Mouse (Mus musculus): ENCODE results near the gene Tmem54. TPM values are rescaled to one million over a fixed set of nuclear protein-coding genes. Genes with fewer than 3 reads are reported as not detected.

Tmem54 gene
- polyA plus RNA-seq, 1 experiment: 829 TPM

GRCm38 (mm10) chr4:129144401-129145367, 39.3 kb downstream of the Tmem54 start:
- WGBS: 73% methylated on average over 16 of the region's 16 CpGs
- no peak for DNase-seq (ENCODE audit: low read depth, low spot score)

GRCm38 (mm10) chr4:129145411-129145810, 40.1 kb downstream of the Tmem54 start:
- no peak for DNase-seq (ENCODE audit: low read depth, low spot score)
- 52% methylated on average over 4 of the region's 4 CpGs for WGBS

- 56% methylated on average over 4 of the region's 4 CpGs for WGBS
- DNase-seq (ENCODE audit: low read depth, low spot score): no peak
Measured at GRCm38 (mm10) chr4:129145943-129146342, 40.6 kb downstream of the Tmem54 start.

- DNase-seq (ENCODE audit: low read depth, low spot score): no peak
Measured at GRCm38 (mm10) chr4:129146392-129146791, 41.0 kb downstream of the Tmem54 start.

GRCm38 (mm10) chr4:129147552-129148103, 42.3 kb downstream of the Tmem54 start:
- no peak for DNase-seq (ENCODE audit: low read depth, low spot score)
- WGBS: 87% methylated on average over 13 of the region's 13 CpGs

More at GRCm38 (mm10) chr4:129146392-129146791, 41.0 kb downstream of the Tmem54 start:
- WGBS: 31% methylated on average over 2 of the region's 2 CpGs

- no peak for DNase-seq (ENCODE audit: low read depth, low spot score)
- WGBS: 73% methylated on average over 1 of the region's 1 CpGs
Measured at GRCm38 (mm10) chr4:129149321-129149720, 44.0 kb downstream of the Tmem54 start.

- peak; percentile 55 for DNase-seq (ENCODE audit: low read depth, low spot score)
- 33% methylated on average over 4 of the region's 4 CpGs for whole genome bisulfite sequencing
Measured at GRCm38 (mm10) chr4:129151276-129151811, 46.0 kb downstream of the Tmem54 start.

- DNase-seq (ENCODE audit: low read depth, low spot score): peak; percentile 44
- WGBS: 12% methylated on average over 5 of the region's 5 CpGs
Measured at GRCm38 (mm10) chr4:129157541-129157940, 52.2 kb downstream of the Tmem54 start.

GRCm38 (mm10) chr4:129158549-129158948, 53.2 kb downstream of the Tmem54 start:
- 14% methylated on average over 3 of the region's 3 CpGs for WGBS
- no peak for DNase-seq (ENCODE audit: low read depth, low spot score)

GRCm38 (mm10) chr4:129161076-129161475, 55.7 kb downstream of the Tmem54 start:
- DNase-seq (ENCODE audit: low read depth, low spot score): no peak
- WGBS: 82% methylated on average over 1 of the region's 1 CpGs

Other genes with a start within 250 kb of the Tmem54 start
- 2.9 and 3.1 TPM in 2 replicates for gene Trim62, start 222.0 kb upstream of the Tmem54 start, polyA plus RNA-seq (2012; rRNA removed)
- 2.8 and 3.4 TPM in 2 replicates for gene Azin2, start 143.1 kb upstream of the Tmem54 start, polyA plus RNA-seq (2012; rRNA removed)
- 141 and 161 TPM in 2 replicates for gene Ak2, start 113.6 kb upstream of the Tmem54 start, polyA plus RNA-seq (2012; rRNA removed)
- gene Rnf19b, start 47.3 kb upstream of the Tmem54 start, polyA plus RNA-seq (2012; rRNA removed): 66.8 and 86.7 TPM in 2 replicates
- 0.92 and 1.7 TPM in 2 replicates for gene Hpca, start 16.5 kb downstream of the Tmem54 start, polyA plus RNA-seq (2012; rRNA removed)
- 0.53 and 0.74 TPM in 2 replicates for gene Fndc5, start 31.5 kb downstream of the Tmem54 start, polyA plus RNA-seq (2012; rRNA removed)
- 4.8 and 8.2 TPM in 2 replicates for gene S100pbp, start 84.2 kb downstream of the Tmem54 start, polyA plus RNA-seq (2012; rRNA removed)
- 15.6 and 18.4 TPM in 2 replicates for gene Yars, start 84.2 kb downstream of the Tmem54 start, polyA plus RNA-seq (2012; rRNA removed)
- 92.7 and 138 TPM in 2 replicates for gene C77080, start 155.9 kb downstream of the Tmem54 start, polyA plus RNA-seq (2012; rRNA removed)
- gene Sync, start 182.1 kb downstream of the Tmem54 start, polyA plus RNA-seq (2012; rRNA removed): 0.92 and 1.1 TPM in 2 replicates
- 27.1 and 29.3 TPM in 2 replicates for gene Rbbp4, start 229.8 kb downstream of the Tmem54 start, polyA plus RNA-seq (2012; rRNA removed)
- 23.1 and 24.9 TPM in 2 replicates for gene Zbtb8os, start 230.1 kb downstream of the Tmem54 start, polyA plus RNA-seq (2012; rRNA removed)